Mouse (Mus musculus) cerebral cortex, adult 2 months (tissue): Measurements from ENCODE around the gene Mtfr2.

Source experiments
- WGBS: fragments of 180-500 bp; shearing (Covaris S2); methylation state at CpG from one replicate; pipeline ENCODE4 v1.1.7; 2018; 5-methylcytosine and 5-hydroxymethylcytosine counted together

The Mtfr2 gene

DNA sequence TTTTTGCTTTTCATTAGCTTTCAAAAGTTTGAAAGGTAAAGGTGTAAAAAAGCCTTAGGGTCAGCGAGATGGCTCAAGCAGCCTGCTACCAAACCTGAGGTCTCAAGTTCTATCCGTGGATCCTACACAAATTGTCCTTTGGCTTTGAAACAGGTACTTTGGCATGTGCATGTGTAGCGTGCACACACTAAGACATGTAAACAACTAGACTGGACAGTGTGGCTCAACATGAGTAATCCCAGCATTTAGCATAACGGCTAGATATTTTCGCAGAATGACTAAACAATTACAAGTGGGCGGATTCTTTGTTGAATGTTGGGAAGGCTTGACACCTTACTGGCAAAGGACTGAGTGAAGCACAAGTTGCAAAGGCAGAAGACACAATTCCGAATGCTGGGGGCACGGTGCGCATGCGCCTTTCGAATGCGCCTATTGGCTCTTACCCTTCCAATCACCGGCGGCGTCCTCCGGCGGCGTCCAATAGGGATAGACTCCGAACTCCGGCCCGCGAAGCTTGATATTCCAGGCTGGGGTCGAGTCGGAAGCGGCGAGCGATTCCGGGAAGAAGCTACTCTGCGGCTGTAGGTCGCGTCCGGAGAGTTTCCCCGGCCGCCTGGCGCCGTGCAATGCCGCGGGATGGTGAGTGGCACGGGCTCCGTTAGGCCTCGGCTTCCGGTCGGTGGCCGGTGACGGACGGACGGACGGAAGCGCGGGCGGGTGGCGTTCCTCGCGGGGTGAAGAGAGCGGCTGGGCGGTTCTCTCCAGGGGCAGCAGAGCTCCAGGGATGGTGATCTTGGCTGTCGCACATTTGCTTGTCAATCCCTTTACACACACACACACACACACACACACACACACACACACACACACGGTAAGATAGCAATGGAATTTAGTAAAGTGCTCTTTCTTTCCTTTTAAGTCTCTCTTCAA is at the start of gene Mtfr2:
Gene Mtfr2 (plus strand): TSS at position 486 of the 930 bp plus-strand sequence.
- WGBS: under 1% methylated on average over 58 of the region's 58 CpGs

DNA sequence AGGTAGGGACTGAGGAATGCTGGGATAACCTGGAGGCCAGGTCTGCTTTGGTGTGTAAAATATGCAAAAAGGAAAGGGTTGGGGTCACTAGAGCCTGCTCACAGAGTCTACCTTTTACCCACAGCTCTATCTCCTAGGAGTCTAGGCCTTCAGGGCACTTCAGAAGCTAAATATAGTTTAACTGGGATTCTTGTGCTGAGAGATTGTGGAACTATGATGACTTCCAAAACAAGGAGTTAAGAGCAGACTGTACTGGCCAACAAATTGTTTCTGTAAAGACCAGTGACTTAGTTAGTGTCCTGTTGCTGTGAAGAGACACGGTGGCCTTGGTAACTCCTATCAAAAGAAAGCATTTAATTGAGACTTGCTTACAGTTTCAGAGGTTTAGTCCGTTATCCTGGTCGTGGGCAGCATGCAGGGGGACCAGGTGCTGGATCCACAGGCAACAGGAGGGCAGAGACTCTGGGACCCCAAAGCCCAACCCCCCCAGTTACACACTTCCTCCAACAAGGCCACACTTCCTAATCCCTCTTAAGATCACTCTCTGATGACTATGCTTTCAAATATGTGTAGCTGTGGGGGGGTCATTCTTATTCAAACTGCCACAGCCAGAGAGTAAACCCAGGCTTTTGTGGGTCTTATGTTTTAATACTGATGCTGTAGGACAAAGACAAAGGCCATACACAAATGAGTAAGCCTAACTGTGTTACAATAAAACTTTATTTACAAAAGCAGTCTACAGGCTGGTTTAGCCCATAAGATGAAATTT is 49.2 kb upstream of the Mtfr2 start:
- 67% methylated on average over 3 of the region's 3 CpGs for WGBS

DNA sequence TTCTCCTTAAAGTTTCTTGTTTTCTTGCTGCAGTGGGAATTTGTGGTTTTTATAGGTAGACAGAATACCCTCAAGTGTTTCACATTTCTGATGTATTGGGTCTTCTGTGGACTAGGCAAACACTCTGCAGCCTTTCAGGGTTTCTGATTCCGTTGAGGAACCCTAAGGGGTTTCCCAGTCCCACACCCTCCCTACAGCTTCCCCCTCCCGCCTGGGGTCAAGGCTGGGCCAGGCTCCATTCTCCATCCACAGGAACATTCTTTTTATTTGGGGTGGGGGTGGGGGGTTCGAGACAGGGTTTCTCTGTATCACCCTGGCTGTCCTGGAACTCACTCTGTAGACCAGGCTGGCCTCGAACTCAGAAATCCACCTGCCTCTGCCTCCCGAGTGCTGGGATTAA is 48.5 kb upstream of the Mtfr2 start:
- WGBS: 89% methylated on average over 5 of the region's 5 CpGs

DNA sequence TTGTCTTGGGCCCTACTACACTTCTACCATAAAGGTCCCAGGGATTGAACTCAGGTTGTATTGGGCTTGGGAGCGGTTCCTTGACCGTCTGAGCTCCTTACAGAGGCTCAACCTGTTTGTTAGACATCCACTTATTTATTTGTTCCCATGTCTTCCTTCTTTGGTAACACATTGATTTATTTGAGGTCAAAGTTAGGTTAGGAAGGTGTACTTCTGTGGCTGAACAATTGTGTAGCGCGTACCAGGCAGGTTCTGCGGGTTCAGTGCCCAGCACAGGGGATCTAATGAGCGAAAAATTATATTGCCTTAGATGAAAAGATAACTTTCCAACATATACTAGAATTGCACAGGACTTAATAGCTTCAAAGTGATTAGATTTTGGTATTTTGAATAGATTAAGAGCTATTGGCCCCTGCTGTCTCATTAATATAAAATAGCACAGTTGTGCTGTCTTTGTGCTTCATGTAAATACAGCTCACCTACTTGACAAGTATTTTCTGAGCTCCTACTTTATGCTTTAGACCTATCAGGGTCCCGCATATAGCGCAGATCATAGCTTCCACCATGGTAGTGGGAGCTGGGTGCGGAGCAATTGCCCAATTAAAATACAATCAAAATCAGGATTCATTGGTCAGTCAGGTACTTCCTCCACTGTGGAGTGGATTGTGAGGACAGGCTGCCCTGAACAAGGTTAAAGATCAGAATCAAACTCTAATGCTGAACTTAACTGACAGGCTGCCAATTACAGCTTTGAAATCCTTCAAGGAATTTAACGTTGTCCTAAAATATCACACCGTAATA is 36.4 kb upstream of the Mtfr2 start:
- WGBS: 50% methylated on average over 11 of the region's 11 CpGs

DNA sequence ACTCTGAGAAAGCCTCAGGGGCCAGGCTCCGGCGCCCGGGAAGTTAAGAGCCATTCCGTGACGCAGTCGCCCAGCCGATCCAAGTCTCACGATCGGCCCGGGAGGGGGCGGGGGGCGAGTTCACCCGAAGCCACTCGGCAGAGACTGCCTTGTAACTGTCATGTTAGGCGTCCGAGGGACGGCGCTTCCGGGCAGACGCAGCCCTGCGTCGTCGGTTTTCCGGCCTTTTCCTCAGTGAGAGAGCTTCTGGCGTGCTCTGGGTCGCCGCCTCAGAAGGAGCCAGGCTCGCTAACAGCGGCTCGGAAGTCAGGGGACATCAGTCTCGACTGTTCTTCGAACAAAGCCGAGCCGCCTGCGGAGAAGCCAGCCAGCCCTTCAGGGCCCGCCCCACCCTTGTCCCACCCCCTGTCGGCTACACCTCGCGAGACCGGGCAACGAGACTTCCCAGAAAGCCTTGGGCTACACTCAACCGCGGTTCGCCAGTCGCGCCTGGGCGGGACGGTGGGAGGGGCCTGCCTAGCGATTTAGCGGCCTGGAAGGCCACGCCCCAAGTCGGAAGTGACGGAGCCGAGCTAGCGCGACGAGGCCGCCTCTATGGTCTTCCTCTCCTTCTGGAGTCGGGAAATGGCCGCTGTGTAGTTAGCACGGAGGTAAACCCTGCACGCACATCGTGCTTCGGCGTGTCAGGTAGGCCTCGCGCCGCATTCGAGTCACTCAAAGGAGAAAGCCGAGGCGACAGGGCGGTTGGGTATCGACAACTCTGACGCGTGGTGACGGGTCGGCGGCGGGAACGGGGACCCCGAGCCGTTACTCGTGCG is 35.4 kb upstream of the Mtfr2 start, which contains the start of gene Bclaf1:
Gene Bclaf1 (plus strand): TSS at position 552 of the 818 bp plus-strand sequence.
- under 1% methylated on average over 84 of the region's 84 CpGs for WGBS

DNA sequence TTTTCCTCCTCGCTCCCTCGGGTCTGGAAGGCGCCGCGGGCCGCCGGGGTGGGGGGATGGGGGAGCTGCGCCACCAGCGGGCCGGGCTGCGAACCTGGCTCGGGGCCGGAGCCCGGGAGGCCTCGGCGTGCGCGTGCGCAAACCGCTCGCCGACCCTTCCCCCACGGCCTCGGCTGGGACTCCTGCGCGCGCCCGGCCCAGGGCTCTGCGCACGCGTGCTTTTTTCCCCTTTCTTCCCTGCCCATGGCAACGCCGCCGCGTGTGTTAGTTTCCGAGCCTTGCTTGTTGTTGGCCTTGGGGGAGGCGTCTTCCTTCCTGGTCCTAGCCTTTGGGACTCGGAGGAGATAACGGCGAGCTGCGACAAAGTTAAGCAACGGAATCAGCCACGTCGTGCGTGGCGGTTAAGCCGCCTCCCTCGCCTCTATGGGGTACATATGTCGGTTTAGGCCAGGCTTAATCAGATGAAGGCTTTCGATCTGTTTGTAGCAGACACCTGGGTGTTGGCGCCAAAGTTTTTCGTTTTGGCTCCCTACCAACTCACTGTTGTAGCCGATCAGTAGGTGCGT is 34.8 kb upstream of the Mtfr2 start:
- WGBS: under 1% methylated on average over 54 of the region's 54 CpGs

DNA sequence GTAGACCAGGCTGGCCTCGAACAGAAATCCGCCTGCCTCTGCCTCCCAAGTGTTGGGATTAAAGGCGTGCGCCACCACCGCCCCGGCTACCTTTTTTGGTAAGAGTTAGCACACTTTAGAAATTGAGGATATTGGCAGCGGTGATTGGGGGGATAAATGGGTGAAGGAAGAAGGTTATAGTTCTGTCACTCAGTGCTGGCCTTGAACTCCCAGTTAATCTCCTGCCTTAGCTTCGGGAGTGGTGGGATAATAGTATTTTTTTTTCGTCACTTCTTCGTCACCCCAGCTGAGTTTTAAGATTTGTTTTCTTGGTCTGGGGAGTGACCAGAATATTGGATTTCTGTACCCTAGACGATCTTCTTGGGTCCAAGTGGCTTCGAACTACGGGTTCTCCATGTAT is 34.1 kb upstream of the Mtfr2 start:
- WGBS: 46% methylated on average over 13 of the region's 13 CpGs

DNA sequence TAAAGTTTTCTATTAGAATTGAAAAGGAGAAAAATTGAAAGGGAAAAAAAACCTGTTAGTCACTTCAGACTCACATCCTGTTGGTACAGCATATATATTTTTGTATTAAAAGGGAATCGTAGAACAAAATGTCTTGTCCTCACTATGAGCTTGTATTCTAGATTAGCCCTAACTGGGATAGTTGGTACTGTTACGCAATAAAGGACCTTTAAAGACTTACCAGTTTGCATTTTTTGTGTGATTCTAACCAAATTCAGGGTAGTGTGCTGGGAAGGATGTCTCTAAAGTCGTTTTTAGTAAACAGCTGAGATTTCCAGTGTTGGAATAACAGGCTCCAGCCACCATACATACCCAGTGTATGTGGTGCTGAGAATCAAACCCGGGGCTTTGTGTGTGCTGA is 33.6 kb upstream of the Mtfr2 start:
- WGBS: 71% methylated on average over 4 of the region's 4 CpGs

DNA sequence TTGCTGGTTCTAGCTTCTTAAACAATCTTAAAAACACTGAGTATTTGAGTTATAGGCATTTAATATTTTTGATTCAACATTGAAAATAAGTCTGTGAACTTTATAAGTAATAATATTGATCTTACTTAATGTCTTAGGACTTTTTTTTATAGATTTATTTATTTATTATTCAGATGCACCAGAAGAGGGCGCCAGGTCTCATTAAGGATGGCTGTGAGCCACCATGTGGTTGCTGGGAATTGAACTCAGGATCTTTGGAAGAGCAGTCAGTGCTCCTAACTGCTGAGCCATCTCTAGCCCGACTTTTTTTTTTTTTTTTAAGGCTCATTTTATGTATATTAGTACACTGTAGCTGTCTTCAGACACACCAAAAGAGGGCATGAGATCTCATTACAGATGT is 32.8 kb upstream of the Mtfr2 start:
- WGBS: 54% methylated on average over 2 of the region's 2 CpGs

DNA sequence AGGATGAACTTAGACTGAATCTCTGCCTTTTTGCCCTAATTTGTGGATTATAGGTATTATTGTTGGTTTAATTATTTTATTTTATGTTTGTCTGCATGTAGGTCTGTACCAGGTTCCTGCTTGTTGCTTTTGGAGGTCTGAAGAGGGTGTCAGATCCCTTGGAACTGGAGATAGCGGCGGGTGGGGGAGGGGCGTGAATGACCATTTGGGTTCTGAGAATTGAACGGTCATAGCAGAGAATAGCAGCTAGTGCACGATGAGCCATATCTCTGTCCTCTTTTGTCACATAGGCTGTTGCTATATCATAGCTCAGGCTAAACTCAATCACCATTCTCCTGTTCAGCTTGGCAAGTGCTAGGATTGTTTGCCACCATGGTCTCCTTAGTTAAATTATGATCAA is 30.1 kb upstream of the Mtfr2 start:
- 76% methylated on average over 5 of the region's 5 CpGs for WGBS

DNA sequence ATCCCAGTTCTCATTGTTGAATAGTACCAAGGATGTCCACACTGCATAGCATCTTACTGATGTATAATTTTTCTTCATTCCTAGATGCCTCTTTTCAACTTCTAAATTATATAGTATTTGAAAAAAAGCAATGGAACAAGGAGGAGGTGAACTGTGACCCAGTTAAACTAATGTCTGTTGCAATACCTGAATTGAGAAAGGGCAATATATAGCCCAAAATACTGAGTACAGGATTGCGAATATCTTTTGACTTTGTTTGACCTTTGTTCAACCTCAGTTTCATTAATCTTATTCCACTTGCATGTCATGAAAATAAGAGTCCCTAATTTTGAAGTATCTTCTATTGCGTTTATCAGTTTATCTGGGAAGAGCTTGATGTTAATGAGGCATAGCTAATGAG is 16.3 kb upstream of the Mtfr2 start:
- 86% methylated on average over 2 of the region's 2 CpGs for WGBS

DNA sequence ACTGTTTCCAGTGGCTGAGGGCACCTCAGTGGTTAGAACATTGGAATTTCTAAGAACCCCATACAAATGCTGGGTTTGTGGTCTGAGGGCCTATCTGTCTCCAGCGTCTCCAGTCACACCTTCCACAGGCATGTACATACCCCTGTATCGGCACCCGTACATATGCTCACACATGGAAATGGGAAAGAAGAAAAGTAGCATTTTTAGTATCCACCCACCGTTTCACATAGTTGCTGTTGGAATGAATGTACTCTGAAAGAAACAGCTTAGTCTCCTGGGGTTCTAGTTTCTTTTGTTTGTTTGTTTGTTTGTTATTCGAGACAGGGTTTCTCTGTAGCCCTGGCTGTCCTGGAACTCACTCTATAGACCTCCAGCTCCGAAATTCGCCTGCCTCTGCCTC is 9.7 kb upstream of the Mtfr2 start:
- WGBS: 54% methylated on average over 7 of the region's 7 CpGs

DNA sequence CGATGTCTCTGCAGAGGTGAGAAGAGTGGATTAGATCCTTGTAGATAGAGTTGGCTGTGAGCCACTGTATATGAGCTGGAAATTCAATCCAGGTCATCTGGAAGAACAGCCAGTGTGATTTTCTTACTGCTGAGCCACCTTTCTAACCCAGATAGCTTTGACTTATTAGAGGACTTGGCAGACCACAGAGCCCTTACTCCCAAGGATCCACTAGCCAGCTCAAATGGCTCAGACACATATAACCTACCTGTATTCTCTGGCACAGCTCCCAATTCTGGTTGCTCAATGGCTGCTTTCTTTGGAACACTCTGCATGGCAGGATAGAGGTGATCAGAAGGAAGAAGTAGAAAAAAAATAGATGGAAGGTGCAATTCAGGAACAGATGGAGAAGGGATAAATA is 1.8 kb upstream of the Mtfr2 start:
- WGBS: 45% methylated on average over 1 of the region's 1 CpGs

DNA sequence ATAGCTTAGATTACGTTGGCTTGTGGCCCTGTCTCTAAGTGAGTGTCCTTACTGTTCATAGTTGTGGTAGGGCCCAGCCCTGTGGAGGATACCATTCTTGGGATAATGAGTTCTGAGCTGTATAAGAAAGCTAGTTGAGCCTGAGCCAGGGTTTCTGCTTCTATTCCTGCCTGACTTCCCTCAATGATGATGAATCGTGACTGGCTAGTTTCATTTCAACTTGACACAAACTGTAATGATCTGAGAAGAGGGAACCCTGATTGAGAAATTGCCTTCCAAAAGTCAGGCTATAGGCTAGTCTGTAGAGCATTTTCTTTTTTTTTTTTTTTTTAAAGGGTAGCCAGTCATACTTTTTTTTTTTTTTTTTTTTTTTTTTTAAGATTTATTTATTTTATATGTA is 1.3 kb downstream of the Mtfr2 start:
- 76% methylated on average over 2 of the region's 2 CpGs for WGBS

DNA sequence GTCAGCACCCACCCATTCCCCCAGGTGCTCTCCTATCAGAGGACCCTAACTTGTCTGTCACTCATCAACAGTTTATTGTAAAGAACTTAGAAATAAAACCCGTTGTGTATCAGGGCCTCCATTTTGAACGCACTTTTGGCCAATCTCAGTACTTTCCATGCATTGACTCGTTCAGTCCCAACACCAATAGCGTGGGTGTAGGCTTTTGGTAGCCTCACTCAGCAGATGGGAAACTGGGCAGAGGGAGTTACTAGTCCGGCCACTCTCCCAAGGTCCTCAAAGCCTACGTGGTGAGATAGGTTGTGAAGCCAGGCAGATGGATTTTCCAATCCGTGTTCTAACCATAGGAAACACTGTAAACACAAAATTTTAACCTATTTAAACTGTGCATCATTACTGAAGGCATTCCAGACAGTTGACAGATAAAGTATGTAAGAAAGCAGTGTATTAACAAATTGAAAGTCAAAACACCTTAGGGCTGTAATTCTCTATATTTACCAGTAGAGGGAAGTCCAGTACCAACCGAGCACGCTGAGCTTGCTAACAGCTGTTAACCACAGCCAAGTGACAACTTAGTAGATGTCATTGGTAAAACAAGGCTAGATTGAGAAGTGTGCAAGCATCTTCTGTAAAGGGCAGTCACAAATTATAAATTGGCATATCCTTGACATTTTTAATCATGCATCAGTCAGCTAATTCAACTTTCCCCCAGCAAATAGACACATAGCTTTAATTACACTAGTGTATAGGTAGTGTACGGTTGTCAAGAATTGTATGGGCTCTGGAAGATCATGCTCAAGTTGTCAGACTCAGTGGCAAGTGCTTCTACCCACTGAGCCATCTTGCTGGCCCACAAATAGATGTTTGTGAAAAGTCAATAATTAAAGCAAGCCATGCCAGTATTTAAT is 14.2 kb downstream of the Mtfr2 start:
- WGBS: 56% methylated on average over 10 of the region's 10 CpGs

DNA sequence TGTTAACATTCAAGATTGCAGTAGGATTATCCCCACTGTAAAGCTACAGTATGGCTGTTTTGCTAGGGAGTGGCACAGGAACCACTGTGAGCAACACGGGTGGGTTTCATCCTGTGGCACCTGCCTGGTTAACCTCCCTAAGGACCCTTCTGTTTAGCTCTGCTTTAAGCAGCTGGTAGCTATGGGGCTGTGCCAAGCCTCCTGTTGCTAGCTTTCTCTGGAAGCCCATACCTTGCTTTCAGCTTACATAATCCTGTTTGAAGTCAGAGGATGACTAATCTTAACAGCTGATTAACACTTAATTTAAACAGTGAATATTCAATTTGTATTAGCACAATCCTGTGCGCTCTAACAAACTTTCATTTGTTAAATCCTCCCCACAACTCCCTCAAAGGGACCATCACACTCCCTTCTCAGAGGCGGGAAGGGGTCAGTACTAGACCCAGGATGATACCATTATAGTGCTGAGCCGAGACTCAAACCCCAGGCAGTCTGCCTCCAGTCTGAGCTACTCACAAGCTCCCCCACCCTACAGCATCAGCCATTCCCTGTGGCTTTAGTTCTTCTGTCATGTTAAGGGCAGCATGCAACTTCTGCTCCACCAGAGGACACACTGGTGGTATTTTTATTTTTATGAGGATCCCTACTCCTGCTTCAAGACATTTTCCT is 15.0 kb downstream of the Mtfr2 start:
- 76% methylated on average over 4 of the region's 4 CpGs for WGBS

DNA sequence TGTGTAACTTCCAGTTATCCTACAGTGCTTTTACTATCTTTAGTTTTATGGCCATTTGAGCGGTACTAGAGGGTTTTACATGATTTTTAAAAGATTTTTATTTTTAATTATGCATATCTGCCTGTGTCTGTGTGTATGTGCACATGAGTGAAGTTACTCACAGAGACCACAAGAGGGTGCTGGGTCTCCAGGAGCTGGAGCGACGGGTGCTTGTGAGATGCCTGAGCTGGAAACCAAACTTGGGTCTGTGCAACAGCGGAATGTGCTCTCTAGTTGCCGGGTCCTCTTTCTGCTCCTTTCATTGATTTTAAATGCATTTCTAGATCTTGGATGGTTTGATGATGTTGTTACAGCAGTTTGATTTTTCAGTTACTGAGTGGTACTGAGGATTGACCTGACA is 24.5 kb downstream of the Mtfr2 start:
- 95% methylated on average over 5 of the region's 5 CpGs for WGBS

DNA sequence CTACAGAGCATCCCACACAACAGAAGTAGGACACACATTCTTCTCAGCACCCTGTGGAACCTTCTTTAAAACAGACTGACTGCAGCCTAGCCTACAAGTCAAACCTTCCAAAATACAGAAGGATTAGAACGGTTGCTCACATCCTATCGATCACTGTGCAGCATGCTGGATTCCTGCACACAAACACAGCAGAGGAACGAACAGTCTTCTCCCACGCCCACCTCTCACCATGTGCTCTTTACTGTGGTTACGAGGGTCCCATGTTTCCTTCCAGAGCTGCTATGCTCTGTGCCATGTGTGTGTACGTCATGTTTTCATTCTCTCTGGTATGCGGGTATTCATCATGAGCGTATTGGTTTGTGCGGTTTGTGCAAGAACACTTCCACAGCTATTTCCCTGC is 30.1 kb downstream of the Mtfr2 start:
- WGBS: 75% methylated on average over 9 of the region's 9 CpGs

DNA sequence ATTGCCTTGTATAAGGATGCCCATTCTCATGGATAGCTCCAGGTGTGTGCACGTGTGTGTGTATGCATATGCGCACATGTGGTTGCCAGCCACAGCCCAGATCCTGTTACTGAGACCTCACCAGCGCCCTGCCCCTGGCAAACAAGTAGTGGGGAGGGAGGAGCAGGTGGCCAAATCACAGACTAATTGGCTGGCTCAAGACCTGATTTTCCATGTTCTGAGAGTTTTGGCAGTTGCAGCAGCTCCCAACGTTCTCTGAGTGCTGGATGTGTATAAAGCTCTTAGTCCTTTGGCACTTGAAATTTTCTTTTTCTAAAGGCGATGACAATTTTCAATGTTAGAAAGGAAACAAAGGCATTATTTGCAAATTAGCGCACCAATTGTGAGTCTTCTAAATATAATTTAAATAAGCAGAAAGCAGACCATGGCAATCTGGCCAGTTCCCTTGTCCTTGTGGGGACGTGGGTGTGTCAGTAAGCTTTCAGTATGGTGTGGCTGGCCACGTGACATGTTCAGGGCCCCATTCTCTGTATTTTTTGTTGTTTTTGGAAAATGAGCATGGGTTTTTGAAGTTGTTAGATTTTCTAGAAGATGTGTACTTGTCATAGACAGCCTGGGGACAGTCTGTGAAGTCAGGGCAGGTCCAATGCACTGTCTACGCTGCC is 31.6 kb downstream of the Mtfr2 start:
- 64% methylated on average over 9 of the region's 9 CpGs for WGBS
